Mouse (Mus musculus): ENCODE results near the gene Gtdc1.

DNA sequence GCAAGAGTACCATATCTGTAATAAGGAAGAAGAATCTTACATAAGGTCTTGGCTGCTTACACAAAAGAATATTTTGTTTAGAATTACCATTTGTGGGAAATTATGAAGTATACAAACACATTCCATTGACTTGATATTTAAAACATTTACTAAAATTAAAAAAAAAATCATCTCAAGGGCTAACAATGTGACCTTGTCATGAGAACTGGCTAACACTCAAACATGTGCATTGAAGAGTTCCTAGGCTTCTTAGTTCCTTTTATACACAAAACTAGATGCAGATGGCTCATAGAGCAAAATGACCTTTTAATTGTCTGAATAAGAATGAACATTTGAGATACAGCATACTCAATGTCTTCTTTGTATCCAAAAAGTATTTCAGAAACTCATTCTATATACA lies 344.0 kb downstream of the Gtdc1 start:
- TF ChIP-seq POLR2A (IDR thresholded peaks at IDR 0.05; ENCODE audit: insufficient read length, low read depth) (no peak), MYOG (IDR thresholded peaks at IDR 0.05; ENCODE audit: control insufficient read depth in 1 of 3, insufficient read depth in 1 of 3, insufficient read length in 2 of 3, low read depth in 2 of 3) (no peak), MYOD1 (IDR thresholded peaks at IDR 0.05; ENCODE audit: control insufficient read depth in 1 of 3, insufficient read length in 2 of 3, low read depth in 2 of 3) (no peak), TCF3 (IDR thresholded peaks at IDR 0.05; ENCODE audit: insufficient read length, low read depth) (no peak), MAX (IDR thresholded peaks at IDR 0.05; ENCODE audit: low read depth) (no peak)
